Mouse (Mus musculus): ENCODE data around the gene Ccdc180. TPM values are rescaled to one million over a fixed set of nuclear protein-coding genes. Genes with fewer than 3 reads are reported as not detected.

Gene Ccdc180
- under 1 TPM in 3 of 4 experiments, not detected in 1; 0.08 to 0.59 (median 0.56) TPM for total RNA-seq (2022)

GRCm38 (mm10) chr4:45890066-45890761, at the start of gene Ccdc180:
Gene Ccdc180, plus strand, starts transcription at chr4:45890303.
- peak; percentile 89 for DNase-seq

GRCm38 (mm10) chr4:45844355-45844754, 45.7 kb upstream of the Ccdc180 start:
- DNase-seq = no peak

GRCm38 (mm10) chr4:45846263-45846662, 43.8 kb upstream of the Ccdc180 start:
- DNase-seq = no peak

- DNase-seq = no peak
These were observed 41.8 kb upstream of the Ccdc180 start, which contains the start of gene Stra6l for GRCm38 (mm10) chr4:45848109-45848824. Gene Stra6l, plus strand, starts transcription at chr4:45848664.

GRCm38 (mm10) chr4:45848825-45849156, 41.3 kb upstream of the Ccdc180 start:
- no peak for DNase-seq

GRCm38 (mm10) chr4:45849419-45849818, 40.7 kb upstream of the Ccdc180 start:
- no peak for DNase-seq

GRCm38 (mm10) chr4:45851640-45852051, 38.5 kb upstream of the Ccdc180 start:
- peak; percentile 84 for DNase-seq

- DNase-seq = no peak
These were observed 36.4 kb upstream of the Ccdc180 start for GRCm38 (mm10) chr4:45853496-45854246.

GRCm38 (mm10) chr4:45855803-45856424, 34.2 kb upstream of the Ccdc180 start:
- peak; percentile 66 for DNase-seq

GRCm38 (mm10) chr4:45861160-45861559, 28.9 kb upstream of the Ccdc180 start:
- DNase-seq = no peak

GRCm38 (mm10) chr4:45867416-45867815, 22.7 kb upstream of the Ccdc180 start:
- no peak for DNase-seq

- DNase-seq = no peak
These were observed 20.9 kb upstream of the Ccdc180 start for GRCm38 (mm10) chr4:45869021-45869815.

- no peak for DNase-seq
These were observed 18.0 kb upstream of the Ccdc180 start for GRCm38 (mm10) chr4:45872147-45872546.

- peak; percentile 34 for DNase-seq
These were observed 11.2 kb upstream of the Ccdc180 start for GRCm38 (mm10) chr4:45878929-45879328.

- DNase-seq = no peak
These were observed 7.6 kb upstream of the Ccdc180 start for GRCm38 (mm10) chr4:45882521-45882920.

- DNase-seq = no peak
These were observed 6.9 kb upstream of the Ccdc180 start for GRCm38 (mm10) chr4:45883250-45883649.

- no peak for DNase-seq
These were observed 616 bp upstream of the Ccdc180 start for GRCm38 (mm10) chr4:45889487-45889886.

GRCm38 (mm10) chr4:45896425-45897081, 6.5 kb downstream of the Ccdc180 start:
- DNase-seq = no peak

- DNase-seq = no peak
These were observed 8.3 kb downstream of the Ccdc180 start for GRCm38 (mm10) chr4:45898413-45898812.

GRCm38 (mm10) chr4:45909256-45909655, 19.2 kb downstream of the Ccdc180 start:
- no peak for DNase-seq

- no peak for DNase-seq
These were observed 19.8 kb downstream of the Ccdc180 start for GRCm38 (mm10) chr4:45909924-45910323.

All from adrenal gland, adult 8-10 months (tissue).